Mouse (Mus musculus) liver, embryonic 16.5 days (tissue): ENCODE data around the gene Cers5. TPM values are rescaled to one million over a fixed set of nuclear protein-coding genes. Genes with fewer than 3 reads are reported as not detected.
"Not testable (repeated sequence)": the region's sequence is repeated elsewhere in the genome, so short reads cannot be mapped to it uniquely, and the experiment has no call there.

Experiments
- ATAC-seq: fragments of 200-750 bp; cut with Nextera tagmentation; 2 replicates; pipeline ENCODE4 v1.8.0; 2017; ENCODE audit warnings: low read depth, mild to moderate bottlenecking, moderate number of reproducible peaks, moderate library complexity
- H3K27ac ChIP-seq: fragments of 300-500 bp; sonication (generic); 2 replicates; pipeline ENCODE4 v1.5.1; 2014; ENCODE audit warnings: mild to moderate bottlenecking, low read length
- H3K27me3 ChIP-seq: fragments of 300-500 bp; sonication (generic); 2 replicates; pipeline ENCODE4 v1.6.1; 2014; ENCODE audit warnings: low read depth, low read length, mixed read lengths; ENCODE audit not compliant: control insufficient read depth, insufficient read depth
- H3K36me3 ChIP-seq: fragments of 300-500 bp; sonication (generic); 2 replicates; pipeline ENCODE4 v1.6.1; 2014; ENCODE audit warnings: mild to moderate bottlenecking; ENCODE audit not compliant: control insufficient read depth, insufficient read depth
- H3K4me1 ChIP-seq: fragments of 300-500 bp; sonication (generic); 2 replicates; pipeline ENCODE4 v1.6.1; 2014; ENCODE audit warnings: low read depth, low read length, mixed read lengths; ENCODE audit not compliant: control insufficient read depth
- H3K4me2 ChIP-seq: fragments of 300-500 bp; sonication (generic); 2 replicates; pipeline ENCODE4 v1.6.1; 2014; ENCODE audit warnings: low read depth, low read length, mixed read lengths
- H3K4me3 ChIP-seq: fragments of 300-500 bp; sonication (generic); 2 replicates; pipeline ENCODE4 v1.5.1; 2014; ENCODE audit warnings: low read depth, mild to moderate bottlenecking, low read length
- H3K9ac ChIP-seq: fragments of 300-500 bp; sonication (generic); 2 replicates; pipeline ENCODE4 v1.6.1; 2014; ENCODE audit warnings: low read depth, low read length
- H3K9me3 ChIP-seq: fragments of 300-500 bp; sonication (generic); replicated peaks from 2 replicates; pipeline ENCODE4 v1.6.1; 2016; ENCODE audit warnings: low read length; ENCODE audit not compliant: control insufficient read depth
- WGBS: fragments of 180-500 bp; shearing (Covaris S2); extraction: QIAGEN DNeasy Blood & Tissue Kit; methylation state at CpG from one replicate; pipeline ENCODE4 v1.1.7; 2014; ENCODE audit not compliant: insufficient replicate concordance; 5-methylcytosine and 5-hydroxymethylcytosine counted together
- polyA plus RNA-seq: library from polyadenylated mRNA; unstranded; fragments of >200 nt; fragmentation: Nextera tagmentation; extraction: Ambion mirVana; gene quantifications from 2 replicates; pipeline ENCODE4 v1.2.1, GENCODE M21; 2015

The Cers5 gene
- polyA plus RNA-seq: 6.9 and 8.5 TPM in 2 replicates

GRCm38 (mm10) chr15:99772881-99772924, at the start of gene Cers5:
Gene Cers5 (minus strand): TSS chr15:99772885.
- not testable (repeated sequence) for H3K27me3 ChIP-seq, H3K4me1 ChIP-seq, ATAC-seq, H3K9me3 ChIP-seq, H3K36me3 ChIP-seq
- Histone ChIP-seq H3K9ac (peak within 1 kb of the TSS; percentile 66), H3K4me2 (peak within 1 kb of the TSS; percentile 92), H3K27ac (peak within 1 kb of the TSS; percentile 41; the same call in 1 of the 2 replicates), H3K4me3 (peak within 1 kb of the TSS; percentile 71)

- H3K4me1 ChIP-seq: no peaks in the 10 kb centered on the region
- ATAC-seq: no peak
- H3K36me3 ChIP-seq: peaks cover 6% of the 10 kb centered on the region
- H3K27ac ChIP-seq: peak overlapping the region; percentile 44; the same call in 1 of the 2 replicates
- H3K9ac ChIP-seq: no peak overlapping the region; the same call in 1 of the 2 replicates
- peak overlapping the region; percentile 34 for H3K4me2 ChIP-seq
- H3K9me3 ChIP-seq: no peaks in the 10 kb centered on the region
- 33% methylated on average over 14 of the region's 14 CpGs for WGBS
- peak overlapping the region; percentile 41 for H3K4me3 ChIP-seq
- H3K27me3 ChIP-seq: no peaks in the 10 kb centered on the region
These were observed 47.1 kb upstream of the Cers5 start for GRCm38 (mm10) chr15:99819621-99820279.

GRCm38 (mm10) chr15:99819109-99819440, 46.4 kb upstream of the Cers5 start:
- no peaks in the 10 kb centered on the region for H3K27me3 ChIP-seq
- H3K9ac ChIP-seq: no peak overlapping the region
- 32% methylated on average over 6 of the region's 6 CpGs for WGBS
- no peak for ATAC-seq
- H3K36me3 ChIP-seq: peaks cover 6% of the 10 kb centered on the region
- H3K9me3 ChIP-seq: no peaks in the 10 kb centered on the region
- H3K4me2 ChIP-seq: peak overlapping the region; percentile 34
- H3K27ac ChIP-seq: peak overlapping the region; percentile 0; the same call in 1 of the 2 replicates
- no peaks in the 10 kb centered on the region for H3K4me1 ChIP-seq
- H3K4me3 ChIP-seq: peak overlapping the region; percentile 41

GRCm38 (mm10) chr15:99818321-99819108, 45.8 kb upstream of the Cers5 start:
- no peak for ATAC-seq
- 40% methylated on average over 13 of the region's 13 CpGs for WGBS
- Histone ChIP-seq H3K4me1 (no peaks in the 10 kb centered on the region), H3K4me2 (peak overlapping the region; percentile 34; the same call in 1 of the 2 replicates), H3K27me3 (no peaks in the 10 kb centered on the region), H3K4me3 (peak overlapping the region; percentile 41), H3K27ac (peak overlapping the region; percentile 0; the same call in 1 of the 2 replicates), H3K36me3 (peaks cover 6% of the 10 kb centered on the region), H3K9ac (no peak overlapping the region), H3K9me3 (no peaks in the 10 kb centered on the region)

- H3K27me3 ChIP-seq: no peaks in the 10 kb centered on the region
- H3K4me3 ChIP-seq: no peak overlapping the region
- no peak overlapping the region for H3K9ac ChIP-seq
- WGBS: 41% methylated on average over 8 of the region's 8 CpGs
- peaks cover 6% of the 10 kb centered on the region for H3K36me3 ChIP-seq
- H3K4me2 ChIP-seq: no peak overlapping the region
- H3K9me3 ChIP-seq: no peaks in the 10 kb centered on the region
- H3K27ac ChIP-seq: no peak overlapping the region
- H3K4me1 ChIP-seq: no peaks in the 10 kb centered on the region
- ATAC-seq: no peak
These were observed 44.9 kb upstream of the Cers5 start for GRCm38 (mm10) chr15:99817343-99818235.

GRCm38 (mm10) chr15:99815999-99816398, 43.3 kb upstream of the Cers5 start:
- Histone ChIP-seq H3K27me3 (no peaks in the 10 kb centered on the region), H3K27ac (no peak overlapping the region), H3K4me1 (no peaks in the 10 kb centered on the region), H3K9ac (no peak overlapping the region), H3K36me3 (peaks cover 6% of the 10 kb centered on the region), H3K4me3 (no peak overlapping the region), H3K4me2 (no peak overlapping the region), H3K9me3 (no peaks in the 10 kb centered on the region)
- WGBS: 83% methylated on average over 4 of the region's 4 CpGs
- ATAC-seq: no peak

GRCm38 (mm10) chr15:99814554-99815260, 42.0 kb upstream of the Cers5 start:
- no peak overlapping the region for H3K9ac ChIP-seq
- H3K4me2 ChIP-seq: no peak overlapping the region
- 77% methylated on average over 24 of the region's 24 CpGs for WGBS
- H3K27me3 ChIP-seq: no peaks in the 10 kb centered on the region
- H3K9me3 ChIP-seq: no peaks in the 10 kb centered on the region
- no peak for ATAC-seq
- H3K36me3 ChIP-seq: peaks cover 6% of the 10 kb centered on the region
- no peaks in the 10 kb centered on the region for H3K4me1 ChIP-seq
- H3K4me3 ChIP-seq: no peak overlapping the region
- H3K27ac ChIP-seq: no peak overlapping the region

- Histone ChIP-seq H3K27ac (no peak overlapping the region), H3K4me1 (no peaks in the 10 kb centered on the region), H3K4me2 (no peak overlapping the region), H3K9ac (no peak overlapping the region), H3K9me3 (no peaks in the 10 kb centered on the region), H3K4me3 (no peak overlapping the region), H3K36me3 (peaks cover 6% of the 10 kb centered on the region), H3K27me3 (no peaks in the 10 kb centered on the region)
- no peak for ATAC-seq
- WGBS: 70% methylated on average over 6 of the region's 6 CpGs
These were observed 41.0 kb upstream of the Cers5 start for GRCm38 (mm10) chr15:99813639-99814038.
